In genomic region chr11:60369448-60369847, GRCm38 (mm10) we compare ENCODE assay signal across 17 mouse cellular contexts.
DNase-seq lines count a peak whose midpoint lies in the region; ATAC-seq lines count a peak whose summit lies in the region.
"Had no signal": no experiment of that assay in that cellular context is flagged by ENCODE, and none has a peak within 500 bp of the region (broad histone marks: within the 10 kb centered on the region; RNA-seq: fewer than 3 reads in every experiment).

No protein-coding gene starts in this region.

- peak; percentile 33 to 59 for DNase-seq in cerebellum, adult 18-20 months
- DNase-seq in cerebellum, postnatal 10 days: peak; percentile 68 to 79
- DNase-seq in cerebellum, postnatal 4 days (ENCODE audit: low spot score in 2 of 2): no peak
- peak; percentile 49 to 59 for DNase-seq in cerebellum, postnatal 25 days
- DNase-seq in cerebellum, adult 8-10 months: no peak
- peak; percentile 55 for DNase-seq in brain, adult 2 months (ENCODE audit: low read depth, low spot score)
- DNase-seq: adrenal gland, adult 8-10 months; adrenal gland, postnatal 14 days; adrenal gland, postnatal 36 days; embryo, embryonic 11 days; gastrocnemius, adult 2 months had no signal

- no peak for ATAC-seq in cerebellum, adult (ENCODE audit: insufficient number of reproducible peaks, low FRiP score, low TSS enrichment)
- ATAC-seq: activated CD4-positive, CD25-positive, alpha-beta regulatory T cell, adult 4 months; CD4-positive, CD25-positive, alpha-beta regulatory T cell, adult 4 months; forebrain, embryonic 14.5 days; forebrain, embryonic 16.5 days; Patski had no signal

Comparison
In these comparisons a context has a peak if more than half of its experiments do, and no peak if none do; other contexts are left out.
1. DNase-seq: peak in cerebellum, adult 18-20 months (2 of 2), cerebellum, postnatal 10 days (2 of 2), cerebellum, postnatal 25 days (2 of 2) and brain, adult 2 months (single experiment); none in cerebellum, postnatal 4 days (0 of 2) and cerebellum, adult 8-10 months (single experiment).